Comparison of ENCODE assay signal across 25 mouse cellular contexts in the genomic region with DNA sequence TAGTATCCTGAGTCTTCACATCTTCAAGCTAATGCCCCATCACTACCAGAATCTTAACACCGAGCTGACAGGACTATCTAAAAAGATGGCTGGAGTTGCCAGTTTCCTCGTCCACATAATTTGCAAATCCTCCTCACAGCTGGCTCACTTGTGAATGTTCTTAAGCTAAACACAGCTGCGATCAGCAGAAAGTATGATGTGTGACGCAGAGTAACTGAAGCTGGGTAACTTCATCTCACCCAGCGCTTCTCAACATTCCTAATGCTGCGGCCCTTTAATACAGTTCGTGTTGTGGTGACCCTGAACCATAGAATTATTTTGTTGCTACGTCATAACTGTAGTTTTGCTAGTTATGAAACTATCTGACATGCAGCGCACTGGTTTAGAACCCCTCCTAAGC.
"Had no signal": no experiment of that assay in that cellular context is flagged by ENCODE, and none has a peak within 500 bp of the region (broad histone marks: within the 10 kb centered on the region; RNA-seq: fewer than 3 reads in every experiment).

No protein-coding gene starts in this region.

- H3K4me2 ChIP-seq: heart, embryonic 11.5 days; heart, embryonic 13.5 days; heart, embryonic 15.5 days; hindbrain, embryonic 13.5 days; intestine, embryonic 15.5 days; limb, embryonic 12.5 days; liver, embryonic 11.5 days; liver, embryonic 13.5 days; liver, embryonic 15.5 days had no signal

- ATAC-seq: hindbrain, embryonic 16.5 days; inflammation-experienced regulatory T-cells, adult 6 months; intestine, embryonic 15.5 days; intestine, postnatal 0 days had no signal

- H3K4me1 ChIP-seq: heart, embryonic 13.5 days; heart, embryonic 15.5 days; hindbrain, embryonic 13.5 days; intestine, embryonic 15.5 days; liver, embryonic 13.5 days; liver, embryonic 15.5 days had no signal

- H3K4me3 ChIP-seq: heart, embryonic 13.5 days; heart, embryonic 15.5 days; hindbrain, embryonic 13.5 days; intestine, embryonic 15.5 days; layer of hippocampus, adult 2 months; left cerebral cortex, adult 2 months; limb, embryonic 12.5 days; liver, embryonic 13.5 days; liver, embryonic 15.5 days had no signal

- H3K9me3 ChIP-seq: heart, embryonic 13.5 days; heart, embryonic 15.5 days; hindbrain, embryonic 13.5 days; intestine, embryonic 15.5 days; limb, embryonic 12.5 days; liver, embryonic 13.5 days; liver, embryonic 15.5 days had no signal

- DNase-seq: gastrocnemius, postnatal 14 days; gastrocnemius, postnatal 36 days; heart, adult 18-20 months; heart, postnatal 14 days; heart, postnatal 36 days; kidney, adult 18-20 months; kidney, adult 8-10 months; kidney, postnatal 10 days; kidney, postnatal 25 days; kidney, postnatal 4 days; liver; liver, embryonic 13.5 days had no signal

- H3K27ac ChIP-seq: heart, embryonic 13.5 days; heart, embryonic 15.5 days; hindbrain, embryonic 13.5 days; intestine, embryonic 15.5 days; layer of hippocampus, adult 2 months; left cerebral cortex, adult 2 months; limb, embryonic 12.5 days; liver, embryonic 13.5 days; liver, embryonic 15.5 days had no signal

- H3K9ac ChIP-seq: heart, embryonic 13.5 days; heart, embryonic 15.5 days; hindbrain, embryonic 13.5 days; intestine, embryonic 15.5 days; limb, embryonic 12.5 days; liver, embryonic 13.5 days; liver, embryonic 15.5 days had no signal

- H3K27me3 ChIP-seq: heart, embryonic 13.5 days; heart, embryonic 15.5 days; hindbrain, embryonic 13.5 days; intestine, embryonic 15.5 days; limb, embryonic 12.5 days; liver, embryonic 13.5 days; liver, embryonic 15.5 days had no signal
